In genomic region chr12:102286681-102287414, GRCm38 (mm10) we compare ENCODE assay signal across 8 mouse cellular contexts. TPM values are rescaled to one million over a fixed set of nuclear protein-coding genes. Genes with fewer than 3 reads are reported as not detected.
DNase-seq lines count a peak whose midpoint lies in the region; ATAC-seq and TF ChIP-seq lines count a peak whose summit lies in the region.

No protein-coding gene starts in this region.

- H3K36me3 ChIP-seq in midbrain, embryonic 11.5 days (ENCODE audit: control insufficient read depth, insufficient read depth, low read length), result no peaks in the 10 kb centered on the region
- no peaks in the 10 kb centered on the region for H3K36me3 ChIP-seq in midbrain, embryonic 15.5 days (replicated peaks)
- H3K36me3 ChIP-seq in limb, embryonic 13.5 days, result peaks cover 4% of the 10 kb centered on the region; the same call in 1 of the 2 replicates
- H3K36me3 ChIP-seq in stomach, postnatal 0 days (ENCODE audit: control insufficient read depth, insufficient read depth, low read length), result no peaks in the 10 kb centered on the region

- ATAC-seq in midbrain, embryonic 11.5 days (ENCODE audit: low FRiP score), result no peak
- no peak for ATAC-seq in midbrain, embryonic 15.5 days (replicated peaks)
- no peak for ATAC-seq in limb, embryonic 13.5 days (ENCODE audit: low FRiP score, low read depth)
- peak; percentile 19; the same call in 1 of the 2 replicates for ATAC-seq in stomach, postnatal 0 days (ENCODE audit: low FRiP score, low TSS enrichment)

- H3K4me2 ChIP-seq in midbrain, embryonic 11.5 days, result no peak overlapping the region
- no peak overlapping the region for H3K4me2 ChIP-seq in midbrain, embryonic 15.5 days
- H3K4me2 ChIP-seq in limb, embryonic 13.5 days (replicated peaks), result no peak overlapping the region
- H3K4me2 ChIP-seq in stomach, postnatal 0 days (replicated peaks; ENCODE audit: low read depth), result no peak overlapping the region

- no peak overlapping the region for H3K4me3 ChIP-seq in midbrain, embryonic 11.5 days (ENCODE audit: low read depth, low read length)
- H3K4me3 ChIP-seq in midbrain, embryonic 15.5 days, result no peak overlapping the region
- no peak overlapping the region for H3K4me3 ChIP-seq in limb, embryonic 13.5 days
- no peak overlapping the region for H3K4me3 ChIP-seq in stomach, postnatal 0 days (ENCODE audit: low read depth, low read length)

- no peak for TF ChIP-seq EP300 in stomach, postnatal 0 days (optimal IDR thresholded peaks at IDR 0.05)

- intact Hi-C loops in heart, postnatal 10 days (cut with DNase I), result loop anchor here (2.0 kb wide), 1 partner anchor 34 kb away; no protein-coding TSS in a partner anchor

- TF ChIP-seq CTCF in stomach, postnatal 0 days (IDR thresholded peaks at IDR 0.05; ENCODE audit: low read depth), result no peak

- WGBS in midbrain, embryonic 11.5 days, result 84% methylated on average over 10 of the region's 10 CpGs
- WGBS in midbrain, embryonic 15.5 days, result 82% methylated on average over 10 of the region's 10 CpGs
- WGBS in limb, embryonic 13.5 days, result 72% methylated on average over 10 of the region's 10 CpGs
- 34% methylated on average over 10 of the region's 10 CpGs for WGBS in stomach, postnatal 0 days

- H3K4me1 ChIP-seq in midbrain, embryonic 11.5 days (ENCODE audit: control insufficient read depth, insufficient read depth, low read length), result peaks cover 4% of the 10 kb centered on the region
- H3K4me1 ChIP-seq in midbrain, embryonic 15.5 days, result peaks cover 17% of the 10 kb centered on the region
- peaks cover 35% of the 10 kb centered on the region for H3K4me1 ChIP-seq in limb, embryonic 13.5 days
- peaks cover 14% of the 10 kb centered on the region for H3K4me1 ChIP-seq in stomach, postnatal 0 days (replicated peaks; ENCODE audit: control insufficient read depth, insufficient read depth)

- H3K9me3 ChIP-seq in midbrain, embryonic 11.5 days (ENCODE audit: control insufficient read depth, low read length), result no peaks in the 10 kb centered on the region
- H3K9me3 ChIP-seq in midbrain, embryonic 15.5 days, result no peaks in the 10 kb centered on the region
- H3K9me3 ChIP-seq in limb, embryonic 13.5 days, result no peaks in the 10 kb centered on the region
- no peaks in the 10 kb centered on the region for H3K9me3 ChIP-seq in stomach, postnatal 0 days (ENCODE audit: control insufficient read depth, low read length)

- peak; percentile 12 for DNase-seq in midbrain, embryonic 11.5 days (ENCODE audit: low spot score, missing footprints)
- DNase-seq in brain, adult 2 months (ENCODE audit: low read depth, low spot score), result peak; percentile 67
- peak; percentile 74 to 77 for DNase-seq in heart, postnatal 10 days
- DNase-seq in stomach, postnatal 0 days (ENCODE audit: low spot score), result peak; percentile 62
- DNase-seq in layer of hippocampus, postnatal 25 days (ENCODE audit: extremely low spot score in 1 of 2, low spot score in 1 of 2), result no peak
- DNase-seq in spleen, adult 12 weeks (ENCODE audit: low spot score), result no peak

- no peak overlapping the region for H3K9ac ChIP-seq in midbrain, embryonic 11.5 days (ENCODE audit: low read length)
- H3K9ac ChIP-seq in midbrain, embryonic 15.5 days, result no peak overlapping the region
- no peak overlapping the region for H3K9ac ChIP-seq in limb, embryonic 13.5 days
- no peak overlapping the region for H3K9ac ChIP-seq in stomach, postnatal 0 days (ENCODE audit: low read length)

- peaks cover 3% of the 10 kb centered on the region for H3K27me3 ChIP-seq in midbrain, embryonic 11.5 days (ENCODE audit: control insufficient read depth, insufficient read depth, low read length)
- H3K27me3 ChIP-seq in midbrain, embryonic 15.5 days (replicated peaks), result peaks cover 7% of the 10 kb centered on the region; the same call in 1 of the 2 replicates
- H3K27me3 ChIP-seq in limb, embryonic 13.5 days, result peaks cover 12% of the 10 kb centered on the region; the same call in 1 of the 2 replicates
- no peaks in the 10 kb centered on the region for H3K27me3 ChIP-seq in stomach, postnatal 0 days (ENCODE audit: control insufficient read depth, insufficient read depth, low read length)

- no peak overlapping the region for H3K27ac ChIP-seq in midbrain, embryonic 11.5 days (ENCODE audit: low read depth, low read length)
- H3K27ac ChIP-seq in midbrain, embryonic 15.5 days, result no peak overlapping the region
- peak overlapping the region; percentile 48; the same call in 1 of the 2 replicates for H3K27ac ChIP-seq in limb, embryonic 13.5 days
- peak overlapping the region; percentile 67 for H3K27ac ChIP-seq in stomach, postnatal 0 days (replicated peaks)

RNA-seq across cellular contexts. Expression of gene Rin3, which starts 4.0 kb away (rescaled TPM):
- 3.3 and 4.8 TPM in 2 replicates for polyA plus RNA-seq in midbrain, embryonic 11.5 days (2014; fragmentation: Nextera tagmentation; extraction: Ambion mirVana)
- 2.4 and 2.8 TPM in 2 replicates for polyA plus RNA-seq in midbrain, embryonic 15.5 days (2015; fragmentation: Nextera tagmentation; extraction: Ambion mirVana)
- 10 to 100 TPM; 21.2 to 27.4 TPM for total RNA-seq in heart, postnatal 10 days (2021)
- 6.9 and 7.1 TPM in 2 replicates for polyA plus RNA-seq in limb, embryonic 13.5 days (2015; fragmentation: Nextera tagmentation; extraction: Ambion mirVana)
- polyA plus RNA-seq in stomach, postnatal 0 days (2015; fragmentation: Nextera tagmentation; extraction: Ambion mirVana), result 2.9 and 3.0 TPM in 2 replicates
- 1 to 10 TPM; 2.5 to 3.1 TPM for total RNA-seq in layer of hippocampus, postnatal 25 days (2021)

Comparison
In these comparisons a context has a peak if more than half of its experiments do, and no peak if none do; other contexts are left out.
1. DNase-seq: peak in midbrain, embryonic 11.5 days (single experiment), brain, adult 2 months (single experiment), heart, postnatal 10 days (2 of 2) and stomach, postnatal 0 days (single experiment); none in layer of hippocampus, postnatal 25 days (0 of 2) and spleen, adult 12 weeks (single experiment).
2. H3K27ac ChIP-seq: peak in limb, embryonic 13.5 days (single experiment) and stomach, postnatal 0 days (single experiment); none in midbrain, embryonic 11.5 days (single experiment) and midbrain, embryonic 15.5 days (single experiment).